Mouse (Mus musculus) CH12.LX (cell line): Measurements from ENCODE around the gene Usp40. TPM values are rescaled to one million over a fixed set of nuclear protein-coding genes. Genes with fewer than 3 reads are reported as not detected.

ENCODE experiments used
- DNase-seq: peaks from one replicate; pipeline ENCODE4 v3.0.0-alpha.2; 2013; ENCODE audit errors: extremely low read depth
- H3K27ac ChIP-seq: 2 replicates; pipeline ENCODE4 v1.5.1; 2012; ENCODE audit warnings: low read depth, mild to moderate bottlenecking, control low read depth, moderate library complexity; ENCODE audit not compliant: insufficient read depth
- H3K27me3 ChIP-seq: replicated peaks from 2 replicates; pipeline ENCODE3; 2012; ENCODE audit warnings: inconsistent platforms
- H3K36me3 ChIP-seq, 2 experiments: replicated peaks in 1 of 2; 2 replicates each; pipeline versions ENCODE3 to v1.6.1; 2012; ENCODE audit warnings: inconsistent platforms in 1 of 2, low read length in 1 of 2, mild to moderate bottlenecking in 1 of 2, mixed read lengths in 1 of 2, moderate library complexity in 1 of 2; ENCODE audit not compliant: control insufficient read depth in 1 of 2, insufficient read depth in 1 of 2
- H3K4me1 ChIP-seq, 2 experiments: 2 replicates each; pipeline ENCODE4 v1.6.1; 2012; ENCODE audit warnings: inconsistent platforms in 1 of 2, moderate library complexity in 1 of 2; ENCODE audit not compliant: insufficient read depth in 2 of 2, control insufficient read depth in 1 of 2
- H3K4me2 ChIP-seq: 2 replicates; pipeline ENCODE4 v1.6.1; 2012; ENCODE audit warnings: low read depth, mild to moderate bottlenecking, control low read depth; ENCODE audit not compliant: poor library complexity, insufficient read depth, severe bottlenecking
- H3K4me3 ChIP-seq, 3 experiments: fragments of 150-350 bp in 1 of 3; sonication (generic) in 1 of 3; replicated peaks in 1 of 3; 2 replicates each; pipeline versions ENCODE3 to v1.5.1; 2011 to 2012; ENCODE audit warnings: low read depth in 2 of 3, low read length in 2 of 3, mild to moderate bottlenecking in 2 of 3, moderate library complexity in 2 of 3, control low read depth in 1 of 3, improper control_type of control experiment in 1 of 3, inconsistent platforms in 1 of 3, mixed read lengths in 1 of 3; ENCODE audit not compliant: poor library complexity in 1 of 3
- H3K79me2 ChIP-seq: replicated peaks from 2 replicates; pipeline ENCODE4 v1.6.1; 2012; ENCODE audit warnings: mild to moderate bottlenecking, moderate library complexity; ENCODE audit not compliant: control insufficient read depth, poor library complexity, insufficient read depth, severe bottlenecking; ENCODE audit errors: extremely low read depth
- H3K9ac ChIP-seq: 2 replicates; pipeline ENCODE4 v1.6.1; 2012; ENCODE audit warnings: low read depth, mild to moderate bottlenecking, control low read depth, moderate library complexity; ENCODE audit not compliant: insufficient read depth
- H3K9me3 ChIP-seq: replicated peaks from 2 replicates; pipeline ENCODE3; 2012; ENCODE audit warnings: low read length, inconsistent platforms, mixed read lengths
- CHD2 ChIP-seq: IDR thresholded peaks from 2 replicates; pipeline ENCODE4 v1.6.1; 2011; ENCODE audit warnings: low read length, improper control_type of control experiment
- CTCF ChIP-seq, 2 experiments: IDR thresholded peaks in 1 of 2; conservative IDR thresholded peaks in 1 of 2; 2 replicates each; pipeline ENCODE4 v1.5.1; 2011 to 2012; ENCODE audit warnings: low read depth in 2 of 2, low read length in 2 of 2, improper control_type of control experiment in 1 of 2, inconsistent platforms in 1 of 2, mild to moderate bottlenecking in 1 of 2, moderate library complexity in 1 of 2
- ELF1 ChIP-seq: IDR thresholded peaks from 2 replicates; pipeline ENCODE4 v1.6.1; 2014; ENCODE audit warnings: low read depth, mild to moderate bottlenecking, inconsistent platforms, low read length, improper control_type of control experiment
- EP300 ChIP-seq: IDR thresholded peaks from 2 replicates; pipeline ENCODE4 v1.6.1; 2011; ENCODE audit warnings: low read length, improper control_type of control experiment
- GABPA ChIP-seq: IDR thresholded peaks from 2 replicates; pipeline ENCODE4 v1.6.1; 2012; ENCODE audit warnings: low read depth, low read length, improper control_type of control experiment, inconsistent platforms; ENCODE audit not compliant: insufficient replicate concordance
- JUND ChIP-seq: conservative IDR thresholded peaks from 2 replicates; pipeline ENCODE4 v1.6.1; 2011; ENCODE audit warnings: low read depth, low read length, improper control_type of control experiment
- MAFK ChIP-seq: IDR thresholded peaks from 2 replicates; pipeline ENCODE4 v1.6.1; 2011; ENCODE audit warnings: low read length, improper control_type of control experiment; ENCODE audit not compliant: insufficient replicate concordance
- MEF2A ChIP-seq: IDR thresholded peaks from 2 replicates; pipeline ENCODE4 v1.6.1; 2014; ENCODE audit warnings: low read depth, mild to moderate bottlenecking, inconsistent platforms, low read length, improper control_type of control experiment, borderline replicate concordance
- MXI1 ChIP-seq: IDR thresholded peaks from 2 replicates; pipeline ENCODE4 v1.6.1; 2011; ENCODE audit warnings: mild to moderate bottlenecking, low read depth, low read length, improper control_type of control experiment
- MYC ChIP-seq: IDR thresholded peaks from 2 replicates; pipeline ENCODE4 v1.6.1; 2011; ENCODE audit warnings: low read depth, mild to moderate bottlenecking, improper control_type of control experiment, low read length
- NRF1 ChIP-seq: IDR thresholded peaks from 2 replicates; pipeline ENCODE4 v1.6.1; 2014; ENCODE audit warnings: low read depth, mild to moderate bottlenecking, inconsistent platforms, low read length, improper control_type of control experiment, moderate library complexity
- PAX5 ChIP-seq: IDR thresholded peaks from 2 replicates; pipeline ENCODE4 v1.6.1; 2012; ENCODE audit warnings: low read length, inconsistent platforms, mixed read lengths
- POLR2A ChIP-seq: IDR thresholded peaks from 2 replicates; pipeline ENCODE4 v1.6.1; 2011; ENCODE audit warnings: low read depth, mild to moderate bottlenecking, improper control_type of control experiment, low read length
- RAD21 ChIP-seq: IDR thresholded peaks from 2 replicates; pipeline ENCODE4 v1.6.1; 2011; ENCODE audit warnings: low read depth, mild to moderate bottlenecking, low read length, improper control_type of control experiment, moderate library complexity
- SIN3A ChIP-seq: IDR thresholded peaks from 2 replicates; pipeline ENCODE4 v1.6.1; 2012; ENCODE audit warnings: low read length, improper control_type of control experiment, inconsistent platforms
- TBP ChIP-seq: conservative IDR thresholded peaks from 2 replicates; pipeline ENCODE4 v1.6.1; 2011; ENCODE audit warnings: low read depth, low read length, improper control_type of control experiment
- dilution Hi-C: fragments of 300-500 bp; cut with MboI; formaldehyde crosslinking; loops from 2 replicates; pipeline ENCODE4 v1.14.3; 2020; ENCODE audit warnings: low sequenced_read_pairs; ENCODE audit not compliant: extremely low pct_unique_long_range_greater_than_20kb, extremely low pct_ligation_motif_present
- in situ Hi-C: fragments of 300-500 bp; cut with MboI; formaldehyde crosslinking; loops from 3 replicates; pipeline ENCODE4 v1.14.3; 2019; ENCODE audit warnings: low sequenced_read_pairs, low pct_ligation_motif_present, low pct_unique_long_range_greater_than_20kb, mixed read lengths
- polyA plus RNA-seq: library from polyadenylated mRNA; unstranded; fragments of >175 nt; gene quantifications from 2 replicates; pipeline ENCODE4 v1.2.1, GENCODE M21; 2012; ENCODE audit warnings: low read depth; ENCODE audit not compliant: insufficient read length
- total RNA-seq, 2 experiments: library from RNA; depleted of rRNA; stranded (reverse); fragments of 300-350 nt in 1 of 2; fragments of >200 nt in 1 of 2; gene quantifications; 2 replicates each; pipeline ENCODE4 v1.2.3; 2012 to 2014

Usp40 gene
- total and polyA plus RNA-seq, 3 experiments = 12.7 to 15.4 (median 14.8) TPM

DNA sequence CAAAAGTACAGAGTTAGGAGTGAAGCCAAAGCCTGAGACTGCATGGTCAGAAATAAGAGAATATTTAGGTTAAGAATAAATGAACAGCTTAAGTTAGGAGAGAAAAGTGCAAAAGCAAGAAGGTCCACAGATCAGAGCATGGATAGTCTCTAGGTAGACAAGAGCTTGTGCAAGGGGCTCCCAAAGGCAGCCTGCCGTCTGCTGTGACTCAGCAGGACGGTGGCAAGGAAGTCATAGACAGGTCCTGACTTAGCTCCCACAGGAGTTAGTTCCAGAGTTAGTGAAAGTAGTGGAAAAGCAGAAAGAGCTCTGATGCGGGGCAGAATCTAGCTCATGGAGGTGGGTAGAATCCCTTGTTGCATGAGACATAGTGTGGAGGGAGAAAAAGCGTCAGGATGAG, 38.0 kb downstream of the Usp40 start:
- H3K79me2 ChIP-seq = no peaks in the 10 kb centered on the region
- DNase-seq = no peak
- no peak overlapping the region for H3K9ac ChIP-seq
- no peak overlapping the region for H3K4me2 ChIP-seq
- no peak overlapping the region for H3K27ac ChIP-seq
- no peak overlapping the region for H3K4me3 ChIP-seq
- H3K9me3 ChIP-seq = no peaks in the 10 kb centered on the region
- in situ Hi-C loops = loop anchor here (25.0 kb wide), 1 partner anchor 317 kb away; the partner anchor contains the start of genes Hjurp and Trpm8
- peaks cover 0 to 4% of the 10 kb centered on the region in 2 experiments; a peak in 1 of 4 replicates for H3K4me1 ChIP-seq
- no peak for TF ChIP-seq NRF1
- no peak for TF ChIP-seq POLR2A
- no peak for TF ChIP-seq GABPA
- TF ChIP-seq ELF1 = no peak
- no peak for TF ChIP-seq MXI1
- no peak for TF ChIP-seq MAFK
- no peak for TF ChIP-seq MEF2A
- TF ChIP-seq JUND = no peak
- TF ChIP-seq SIN3A = no peak
- no peak for TF ChIP-seq CTCF (conservative IDR thresholded peaks at IDR 0.05 in 1 of 2, IDR thresholded peaks at IDR 0.05 in 1 of 2; ENCODE audit: low read depth in 2 of 2, low read length in 2 of 2)
- TF ChIP-seq, all 38 proteins: peak for 0
- no peaks in the 10 kb centered on the region for H3K27me3 ChIP-seq
- H3K36me3 ChIP-seq = peaks cover 44 to 80% of the 10 kb centered on the region in 2 experiments
- dilution Hi-C loops = no loop called here

- no peak for DNase-seq
- Histone ChIP-seq H3K9ac (no peak overlapping the region), H3K27ac (no peak overlapping the region), H3K9me3 (no peaks in the 10 kb centered on the region), H3K36me3 (peaks cover 43 to 75% of the 10 kb centered on the region in 2 experiments), H3K4me1 (peaks cover 2 to 19% of the 10 kb centered on the region in 2 experiments; a peak in 3 of 4 replicates), H3K79me2 (no peaks in the 10 kb centered on the region), H3K4me2 (no peak overlapping the region), H3K27me3 (no peaks in the 10 kb centered on the region), H3K4me3 (no peak overlapping the region)
- dilution Hi-C loops (no loop called here), in situ Hi-C loops (loop anchor here (25.0 kb wide), 1 partner anchor 326 kb away; the partner anchor contains the start of genes Hjurp and Trpm8)
- TF ChIP-seq EP300 (no peak), CHD2 (no peak), MXI1 (no peak), MYC (no peak), PAX5 (no peak), JUND (no peak), RAD21 (no peak), MEF2A (no peak), TBP (no peak)
Measured at GRCm38 (mm10) chr1:87961459-87962167, 46.7 kb downstream of the Usp40 start.
